Mouse (Mus musculus) CH12.LX (cell line): ENCODE data around the gene Ezh2. TPM values are rescaled to one million over a fixed set of nuclear protein-coding genes. Genes with fewer than 3 reads are reported as not detected.
"Not testable (repeated sequence)": the region's sequence is repeated elsewhere in the genome, so short reads cannot be mapped to it uniquely, and the experiment has no call there.

Source experiments
- DNase-seq: peaks from one replicate; pipeline ENCODE4 v3.0.0-alpha.2; 2013; ENCODE audit errors: extremely low read depth
- H3K27ac ChIP-seq: 2 replicates; pipeline ENCODE4 v1.5.1; 2012; ENCODE audit warnings: low read depth, mild to moderate bottlenecking, control low read depth, moderate library complexity; ENCODE audit not compliant: insufficient read depth
- H3K27me3 ChIP-seq: replicated peaks from 2 replicates; pipeline ENCODE3; 2012; ENCODE audit warnings: inconsistent platforms
- H3K36me3 ChIP-seq, 2 experiments: replicated peaks in 1 of 2; 2 replicates each; pipeline versions ENCODE3 to v1.6.1; 2012; ENCODE audit warnings: inconsistent platforms in 1 of 2, low read length in 1 of 2, mild to moderate bottlenecking in 1 of 2, mixed read lengths in 1 of 2, moderate library complexity in 1 of 2; ENCODE audit not compliant: control insufficient read depth in 1 of 2, insufficient read depth in 1 of 2
- H3K4me1 ChIP-seq, 2 experiments: 2 replicates each; pipeline ENCODE4 v1.6.1; 2012; ENCODE audit warnings: inconsistent platforms in 1 of 2, moderate library complexity in 1 of 2; ENCODE audit not compliant: insufficient read depth in 2 of 2, control insufficient read depth in 1 of 2
- H3K4me2 ChIP-seq: 2 replicates; pipeline ENCODE4 v1.6.1; 2012; ENCODE audit warnings: low read depth, mild to moderate bottlenecking, control low read depth; ENCODE audit not compliant: poor library complexity, insufficient read depth, severe bottlenecking
- H3K4me3 ChIP-seq, 3 experiments: fragments of 150-350 bp in 1 of 3; sonication (generic) in 1 of 3; replicated peaks in 1 of 3; 2 replicates each; pipeline versions ENCODE3 to v1.5.1; 2011 to 2012; ENCODE audit warnings: low read depth in 2 of 3, low read length in 2 of 3, mild to moderate bottlenecking in 2 of 3, moderate library complexity in 2 of 3, control low read depth in 1 of 3, improper control_type of control experiment in 1 of 3, inconsistent platforms in 1 of 3, mixed read lengths in 1 of 3; ENCODE audit not compliant: poor library complexity in 1 of 3
- H3K79me2 ChIP-seq: replicated peaks from 2 replicates; pipeline ENCODE4 v1.6.1; 2012; ENCODE audit warnings: mild to moderate bottlenecking, moderate library complexity; ENCODE audit not compliant: control insufficient read depth, poor library complexity, insufficient read depth, severe bottlenecking; ENCODE audit errors: extremely low read depth
- H3K9ac ChIP-seq: 2 replicates; pipeline ENCODE4 v1.6.1; 2012; ENCODE audit warnings: low read depth, mild to moderate bottlenecking, control low read depth, moderate library complexity; ENCODE audit not compliant: insufficient read depth
- H3K9me3 ChIP-seq: replicated peaks from 2 replicates; pipeline ENCODE3; 2012; ENCODE audit warnings: low read length, inconsistent platforms, mixed read lengths
- CHD2 ChIP-seq: IDR thresholded peaks from 2 replicates; pipeline ENCODE4 v1.6.1; 2011; ENCODE audit warnings: low read length, improper control_type of control experiment
- CTCF ChIP-seq, 2 experiments: IDR thresholded peaks in 1 of 2; conservative IDR thresholded peaks in 1 of 2; 2 replicates each; pipeline ENCODE4 v1.5.1; 2011 to 2012; ENCODE audit warnings: low read depth in 2 of 2, low read length in 2 of 2, improper control_type of control experiment in 1 of 2, inconsistent platforms in 1 of 2, mild to moderate bottlenecking in 1 of 2, moderate library complexity in 1 of 2
- E2F4 ChIP-seq: IDR thresholded peaks from 2 replicates; pipeline ENCODE4 v1.6.1; 2011; ENCODE audit warnings: low read depth, low read length, improper control_type of control experiment; ENCODE audit not compliant: insufficient replicate concordance
- ELF1 ChIP-seq: IDR thresholded peaks from 2 replicates; pipeline ENCODE4 v1.6.1; 2014; ENCODE audit warnings: low read depth, mild to moderate bottlenecking, inconsistent platforms, low read length, improper control_type of control experiment
- EP300 ChIP-seq: IDR thresholded peaks from 2 replicates; pipeline ENCODE4 v1.6.1; 2011; ENCODE audit warnings: low read length, improper control_type of control experiment
- GABPA ChIP-seq: IDR thresholded peaks from 2 replicates; pipeline ENCODE4 v1.6.1; 2012; ENCODE audit warnings: low read depth, low read length, improper control_type of control experiment, inconsistent platforms; ENCODE audit not compliant: insufficient replicate concordance
- HCFC1 ChIP-seq: IDR thresholded peaks from 2 replicates; pipeline ENCODE4 v1.6.1; 2012; ENCODE audit warnings: low read depth, mild to moderate bottlenecking, inconsistent platforms, low read length, improper control_type of control experiment
- IRF4 ChIP-seq: IDR thresholded peaks from 2 replicates; pipeline ENCODE4 v1.6.1; 2014; ENCODE audit warnings: low read depth, mild to moderate bottlenecking, inconsistent platforms, low read length, improper control_type of control experiment
- JUN ChIP-seq: IDR thresholded peaks from 2 replicates; pipeline ENCODE4 v1.6.1; 2011; ENCODE audit warnings: low read depth, mild to moderate bottlenecking, low read length, improper control_type of control experiment, moderate library complexity; ENCODE audit not compliant: insufficient read depth
- JUND ChIP-seq: conservative IDR thresholded peaks from 2 replicates; pipeline ENCODE4 v1.6.1; 2011; ENCODE audit warnings: low read depth, low read length, improper control_type of control experiment
- KAT2A ChIP-seq: IDR thresholded peaks from 2 replicates; pipeline ENCODE4 v1.6.1; 2012; ENCODE audit warnings: low read length, improper control_type of control experiment, inconsistent platforms; ENCODE audit not compliant: insufficient replicate concordance
- MAFK ChIP-seq: IDR thresholded peaks from 2 replicates; pipeline ENCODE4 v1.6.1; 2011; ENCODE audit warnings: low read length, improper control_type of control experiment; ENCODE audit not compliant: insufficient replicate concordance
- MAX ChIP-seq: IDR thresholded peaks from 2 replicates; pipeline ENCODE4 v1.6.1; 2011; ENCODE audit warnings: low read length, improper control_type of control experiment
- MAZ ChIP-seq: IDR thresholded peaks from 2 replicates; pipeline ENCODE4 v1.6.1; 2012; ENCODE audit warnings: low read depth, mild to moderate bottlenecking, inconsistent platforms, low read length, improper control_type of control experiment, moderate library complexity
- MEF2A ChIP-seq: IDR thresholded peaks from 2 replicates; pipeline ENCODE4 v1.6.1; 2014; ENCODE audit warnings: low read depth, mild to moderate bottlenecking, inconsistent platforms, low read length, improper control_type of control experiment, borderline replicate concordance
- MXI1 ChIP-seq: IDR thresholded peaks from 2 replicates; pipeline ENCODE4 v1.6.1; 2011; ENCODE audit warnings: mild to moderate bottlenecking, low read depth, low read length, improper control_type of control experiment
- MYC ChIP-seq: IDR thresholded peaks from 2 replicates; pipeline ENCODE4 v1.6.1; 2011; ENCODE audit warnings: low read depth, mild to moderate bottlenecking, improper control_type of control experiment, low read length
- NELFE ChIP-seq: IDR thresholded peaks from 2 replicates; pipeline ENCODE4 v1.6.1; 2011; ENCODE audit warnings: low read depth, low read length, improper control_type of control experiment
- NRF1 ChIP-seq: IDR thresholded peaks from 2 replicates; pipeline ENCODE4 v1.6.1; 2014; ENCODE audit warnings: low read depth, mild to moderate bottlenecking, inconsistent platforms, low read length, improper control_type of control experiment, moderate library complexity
- PAX5 ChIP-seq: IDR thresholded peaks from 2 replicates; pipeline ENCODE4 v1.6.1; 2012; ENCODE audit warnings: low read length, inconsistent platforms, mixed read lengths
- POLR2A ChIP-seq: IDR thresholded peaks from 2 replicates; pipeline ENCODE4 v1.6.1; 2011; ENCODE audit warnings: low read depth, mild to moderate bottlenecking, improper control_type of control experiment, low read length
- POLR2AphosphoS2 ChIP-seq: IDR thresholded peaks from 2 replicates; pipeline ENCODE4 v1.6.1; 2011; ENCODE audit warnings: low read depth, low read length, improper control_type of control experiment
- RAD21 ChIP-seq: IDR thresholded peaks from 2 replicates; pipeline ENCODE4 v1.6.1; 2011; ENCODE audit warnings: low read depth, mild to moderate bottlenecking, low read length, improper control_type of control experiment, moderate library complexity
- RCOR1 ChIP-seq: conservative IDR thresholded peaks from 2 replicates; pipeline ENCODE4 v1.6.1; 2012; ENCODE audit warnings: low read depth, mild to moderate bottlenecking, inconsistent platforms, low read length, improper control_type of control experiment
- SIN3A ChIP-seq: IDR thresholded peaks from 2 replicates; pipeline ENCODE4 v1.6.1; 2012; ENCODE audit warnings: low read length, improper control_type of control experiment, inconsistent platforms
- SMC3 ChIP-seq: IDR thresholded peaks from 2 replicates; pipeline ENCODE4 v1.6.1; 2011; ENCODE audit warnings: low read depth, low read length, improper control_type of control experiment
- TBP ChIP-seq: conservative IDR thresholded peaks from 2 replicates; pipeline ENCODE4 v1.6.1; 2011; ENCODE audit warnings: low read depth, low read length, improper control_type of control experiment
- TCF12 ChIP-seq: IDR thresholded peaks from 2 replicates; pipeline ENCODE4 v1.6.1; 2014; ENCODE audit warnings: low read depth, mild to moderate bottlenecking, inconsistent platforms, low read length, improper control_type of control experiment
- UBTF ChIP-seq: IDR thresholded peaks from 2 replicates; pipeline ENCODE4 v1.6.1; 2012; ENCODE audit warnings: low read depth, mild to moderate bottlenecking, inconsistent platforms, low read length, improper control_type of control experiment, moderate library complexity
- USF1 ChIP-seq: IDR thresholded peaks from 2 replicates; pipeline ENCODE4 v1.6.1; 2014; ENCODE audit warnings: low read depth, mild to moderate bottlenecking, inconsistent platforms, low read length, improper control_type of control experiment
- USF2 ChIP-seq: conservative IDR thresholded peaks from 2 replicates; pipeline ENCODE4 v1.6.1; 2011; ENCODE audit warnings: low read depth, low read length, improper control_type of control experiment
- ZKSCAN1 ChIP-seq: IDR thresholded peaks from 2 replicates; pipeline ENCODE4 v1.6.1; 2012; ENCODE audit warnings: low read depth, inconsistent platforms, low read length, improper control_type of control experiment, borderline replicate concordance
- ZMIZ1 ChIP-seq: IDR thresholded peaks from 2 replicates; pipeline ENCODE4 v1.6.1; 2012; ENCODE audit warnings: low read depth, mild to moderate bottlenecking, inconsistent platforms, low read length, improper control_type of control experiment
- ZNF384 ChIP-seq: IDR thresholded peaks from 2 replicates; pipeline ENCODE4 v1.6.1; 2012; ENCODE audit warnings: low read depth, low read length, improper control_type of control experiment, inconsistent platforms
- dilution Hi-C: fragments of 300-500 bp; cut with MboI; formaldehyde crosslinking; loops from 2 replicates; pipeline ENCODE4 v1.14.3; 2020; ENCODE audit warnings: low sequenced_read_pairs; ENCODE audit not compliant: extremely low pct_unique_long_range_greater_than_20kb, extremely low pct_ligation_motif_present
- in situ Hi-C: fragments of 300-500 bp; cut with MboI; formaldehyde crosslinking; loops from 3 replicates; pipeline ENCODE4 v1.14.3; 2019; ENCODE audit warnings: low sequenced_read_pairs, low pct_ligation_motif_present, low pct_unique_long_range_greater_than_20kb, mixed read lengths
- polyA plus RNA-seq: library from polyadenylated mRNA; unstranded; fragments of >175 nt; gene quantifications from 2 replicates; pipeline ENCODE4 v1.2.1, GENCODE M21; 2012; ENCODE audit warnings: low read depth; ENCODE audit not compliant: insufficient read length
- total RNA-seq, 2 experiments: library from RNA; depleted of rRNA; stranded (reverse); fragments of 300-350 nt in 1 of 2; fragments of >200 nt in 1 of 2; gene quantifications; 2 replicates each; pipeline ENCODE4 v1.2.3; 2012 to 2014

Ezh2 gene
- total and polyA plus RNA-seq, 3 experiments = 66.3 to 154 (median 127) TPM

DNA sequence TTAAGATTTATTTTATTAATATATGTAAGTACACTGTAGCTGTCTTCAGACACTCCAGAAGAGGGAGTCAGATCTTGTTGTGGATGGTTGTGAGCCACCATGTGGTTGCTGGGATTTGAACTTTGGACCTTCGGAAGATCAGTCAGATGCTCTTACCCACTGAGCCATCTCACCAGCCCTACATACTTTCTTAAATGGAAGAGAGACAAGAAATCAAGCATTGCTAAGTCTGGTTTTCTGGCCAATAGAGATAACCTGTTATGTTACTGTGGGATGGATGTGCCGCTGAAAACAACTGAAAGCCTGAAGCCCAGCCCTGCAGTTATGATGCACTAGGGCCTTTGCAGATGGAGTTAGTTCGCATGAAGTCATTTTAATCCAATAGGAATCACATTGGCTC, 31.8 kb upstream of the Ezh2 start:
- H3K4me3 ChIP-seq, DNase-seq, H3K4me2 ChIP-seq, H3K27ac ChIP-seq, dilution Hi-C loops, H3K27me3 ChIP-seq, H3K36me3 ChIP-seq, H3K9me3 ChIP-seq, H3K4me1 ChIP-seq, H3K79me2 ChIP-seq, in situ Hi-C loops, H3K9ac ChIP-seq: not testable (repeated sequence)
- peak; percentile 90 for TF ChIP-seq TBP

DNA sequence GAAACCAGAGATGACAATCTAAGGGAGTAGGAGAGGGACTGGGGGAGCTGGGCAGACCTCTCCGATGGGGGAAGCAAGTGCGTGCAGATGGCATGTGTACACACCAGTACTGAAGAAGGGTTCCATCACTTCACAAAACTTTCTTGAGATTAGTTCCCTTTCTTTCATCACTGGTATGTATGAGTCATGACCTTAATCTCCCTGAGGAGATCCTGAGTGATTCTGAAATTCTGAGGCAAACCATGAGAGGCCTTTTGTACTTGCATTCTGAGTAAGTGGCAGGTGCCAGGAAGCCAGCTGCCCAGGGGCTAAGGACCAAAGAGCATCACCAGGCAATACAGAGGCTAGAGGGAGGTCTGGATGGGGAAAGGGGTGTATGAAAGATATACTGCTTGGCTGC, 25.9 kb upstream of the Ezh2 start:
- no peaks in the 10 kb centered on the region for H3K36me3 ChIP-seq
- H3K27me3 ChIP-seq = no peaks in the 10 kb centered on the region
- H3K9me3 ChIP-seq = no peaks in the 10 kb centered on the region
- dilution Hi-C loops = no loop called here
- H3K4me3 ChIP-seq = no peak overlapping the region
- no peaks in the 10 kb centered on the region for H3K79me2 ChIP-seq
- peak overlapping the region; percentile 71 for H3K27ac ChIP-seq
- H3K4me2 ChIP-seq = peak overlapping the region; percentile 47
- peaks cover 8 to 43% of the 10 kb centered on the region in 2 experiments; a peak in 3 of 4 replicates for H3K4me1 ChIP-seq
- DNase-seq = peak; percentile 97
- no peak overlapping the region for H3K9ac ChIP-seq
- in situ Hi-C loops = no loop called here
- TF ChIP-seq KAT2A (0 out of 2 replicates have a peak, but pooled peaks have one; percentile 62), CHD2 (peak; percentile 95), JUN (peak; percentile 100), HCFC1 (no peak), USF2 (no peak), SMC3 (no peak), MXI1 (no peak; the same call in 1 of the 2 replicates), RAD21 (no peak), EP300 (peak; percentile 100), NELFE (no peak), GABPA (no peak), POLR2AphosphoS2 (no peak), UBTF (peak; percentile 65; the same call in 1 of the 2 replicates), MAZ (peak; percentile 90), MEF2A (peak; percentile 97), ZNF384 (peak; percentile 56; the same call in 1 of the 2 replicates), ZKSCAN1 (no peak), IRF4 (peak; percentile 100), MAFK (peak; percentile 95), NRF1 (0 out of 2 replicates have a peak, but pooled peaks have one; percentile 35), MYC (peak; percentile 91), MAX (peak; percentile 75; the same call in 1 of the 2 replicates), USF1 (no peak), RCOR1 (peak; percentile 100), PAX5 (no peak), POLR2A (peak; percentile 39; the same call in 1 of the 2 replicates), TCF12 (peak; percentile 100), ELF1 (peak; percentile 50; the same call in 1 of the 2 replicates), ZMIZ1 (no peak), JUND (peak; percentile 100), E2F4 (no peak), SIN3A (peak; percentile 88), CTCF (conservative IDR thresholded peaks at IDR 0.05 in 1 of 2, IDR thresholded peaks at IDR 0.05 in 1 of 2; ENCODE audit: low read depth in 2 of 2, low read length in 2 of 2) (no peak)
